Mouse (Mus musculus) midbrain, postnatal 0 days (tissue): ENCODE results near the gene Siah2. TPM values are rescaled to one million over a fixed set of nuclear protein-coding genes. Genes with fewer than 3 reads are reported as not detected.

Experiments used
- ATAC-seq: fragments of 200-750 bp; cut with Nextera tagmentation; 2 replicates; pipeline ENCODE4 v1.8.0; 2017; ENCODE audit warnings: moderate number of reproducible peaks, mild to moderate bottlenecking, moderate TSS enrichment, moderate library complexity; ENCODE audit not compliant: low FRiP score
- DNase-seq: peaks from one replicate; pipeline ENCODE4 v3.0.0-alpha.2; 2015; ENCODE audit warnings: low spot score
- H3K27ac ChIP-seq: fragments of 300-500 bp; sonication (generic); 2 replicates; pipeline ENCODE4 v1.5.1; 2014; ENCODE audit warnings: low read depth, mild to moderate bottlenecking, low read length, mixed read lengths
- H3K27me3 ChIP-seq: fragments of 300-500 bp; sonication (generic); 2 replicates; pipeline ENCODE4 v1.6.1; 2014; ENCODE audit warnings: low read length, control low read depth, mixed read lengths; ENCODE audit not compliant: insufficient read depth
- H3K36me3 ChIP-seq: fragments of 300-500 bp; sonication (generic); 2 replicates; pipeline ENCODE4 v1.6.1; 2014; ENCODE audit warnings: low read length, control low read depth, mixed read lengths; ENCODE audit not compliant: insufficient read depth
- H3K4me1 ChIP-seq: fragments of 300-500 bp; sonication (generic); 2 replicates; pipeline ENCODE4 v1.6.1; 2014; ENCODE audit warnings: mild to moderate bottlenecking, control low read depth, antibody characterized with exemption, low read length, mixed read lengths; ENCODE audit not compliant: insufficient read depth
- H3K4me2 ChIP-seq: fragments of 300-500 bp; sonication (generic); 2 replicates; pipeline ENCODE4 v1.6.1; 2014; ENCODE audit warnings: low read depth, mild to moderate bottlenecking, low read length, mixed read lengths; ENCODE audit not compliant: poor library complexity, severe bottlenecking
- H3K4me3 ChIP-seq: fragments of 300-500 bp; sonication (generic); 2 replicates; pipeline ENCODE4 v1.5.1; 2014; ENCODE audit warnings: low read depth, mild to moderate bottlenecking, low read length, moderate library complexity
- H3K9ac ChIP-seq: fragments of 300-500 bp; sonication (generic); replicated peaks from 2 replicates; pipeline ENCODE4 v1.6.1; 2014; ENCODE audit warnings: mild to moderate bottlenecking, low read length, moderate library complexity, mixed read lengths; ENCODE audit not compliant: poor library complexity, severe bottlenecking
- H3K9me3 ChIP-seq: fragments of 300-500 bp; sonication (generic); 2 replicates; pipeline ENCODE4 v1.6.1; 2016; ENCODE audit warnings: low read length, control low read depth
- CTCF ChIP-seq: IDR thresholded peaks from 2 replicates; pipeline ENCODE4 v1.5.1; 2016; ENCODE audit warnings: antibody characterized with exemption, mild to moderate bottlenecking
- WGBS: fragments of 180-500 bp; shearing (Covaris S2); extraction: QIAGEN DNeasy Blood & Tissue Kit; methylation state at CpG from one replicate; pipeline ENCODE4 v1.1.7; 2014; 5-methylcytosine and 5-hydroxymethylcytosine counted together
- polyA plus RNA-seq: library from polyadenylated mRNA; unstranded; fragments of >200 nt; fragmentation: Nextera tagmentation; extraction: Ambion mirVana; gene quantifications from 2 replicates; pipeline ENCODE4 v1.2.1, GENCODE M21; 2015
- total RNA-seq: library from RNA; depleted of rRNA; stranded (reverse); fragments of >200 nt; gene quantifications from 2 replicates; pipeline ENCODE4 v1.2.3, GENCODE M21; 2014

The Siah2 gene
- total and polyA plus RNA-seq, 2 experiments from 2014 or later = 13.1 to 24.8 TPM

DNA sequence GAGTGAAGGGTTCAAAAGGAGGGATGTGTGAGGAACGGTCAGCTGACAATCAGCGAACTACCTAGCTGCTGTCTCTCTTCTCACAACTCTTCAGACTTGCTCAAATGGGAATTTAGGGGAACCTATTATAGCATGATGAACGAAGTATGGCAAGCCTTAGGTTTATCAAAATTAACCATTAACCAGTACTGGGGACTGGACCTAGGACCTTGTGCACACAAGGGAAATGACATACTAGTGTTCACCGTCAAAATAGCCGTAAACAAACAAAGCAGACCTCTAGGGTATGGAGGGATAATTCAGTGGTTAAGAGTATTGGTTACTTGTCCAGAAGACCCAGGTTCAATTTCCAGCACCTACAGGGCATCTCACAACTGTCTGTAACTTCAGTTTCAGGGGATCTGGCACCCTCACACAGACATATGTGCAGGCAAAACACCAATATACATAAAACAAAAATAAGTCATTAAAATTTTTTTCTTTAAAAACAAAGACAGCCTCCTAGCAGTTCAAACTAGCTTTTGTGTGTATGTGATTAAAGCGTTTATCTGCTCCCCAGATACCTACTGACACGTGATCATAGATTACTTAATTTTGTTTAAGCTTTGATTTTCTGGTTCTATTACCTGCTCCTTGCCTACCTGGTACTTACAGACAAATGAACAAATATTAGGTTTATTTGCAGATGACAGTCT, 11.1 kb downstream of the Siah2 start:
- 87% methylated on average over 7 of the region's 7 CpGs for WGBS
- Histone ChIP-seq H3K9me3 (no peaks in the 10 kb centered on the region), H3K4me2 (no peak overlapping the region), H3K4me1 (no peaks in the 10 kb centered on the region), H3K4me3 (no peak overlapping the region), H3K36me3 (peaks cover under 1% of the 10 kb centered on the region; the same call in 1 of the 2 replicates), H3K27me3 (no peaks in the 10 kb centered on the region), H3K9ac (no peak overlapping the region), H3K27ac (no peak overlapping the region)
- DNase-seq (no peak), ATAC-seq (no peak)
- no peak for TF ChIP-seq CTCF

DNA sequence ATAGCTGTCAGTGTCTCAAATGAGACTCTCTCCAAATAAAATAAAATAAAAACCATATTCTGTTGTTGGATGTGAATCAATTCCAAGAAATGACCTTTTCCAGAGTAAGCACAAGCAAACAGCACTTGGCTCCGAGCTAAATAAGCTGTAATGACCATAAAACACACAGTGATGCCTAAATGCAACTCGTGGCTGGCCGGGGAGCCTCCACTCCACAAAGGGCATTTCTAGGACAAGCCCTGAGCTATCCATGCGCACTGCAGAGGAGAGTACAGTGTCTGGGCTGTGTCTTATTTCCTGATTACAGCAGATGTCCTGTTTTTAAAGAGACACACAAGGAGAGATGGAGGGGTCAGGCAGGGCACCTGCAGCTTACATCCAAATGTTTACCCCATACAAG, 12.2 kb downstream of the Siah2 start:
- Histone ChIP-seq H3K27ac (no peak overlapping the region), H3K27me3 (no peaks in the 10 kb centered on the region), H3K4me1 (no peaks in the 10 kb centered on the region), H3K9ac (no peak overlapping the region), H3K4me2 (no peak overlapping the region), H3K9me3 (no peaks in the 10 kb centered on the region), H3K4me3 (no peak overlapping the region), H3K36me3 (peaks cover 8% of the 10 kb centered on the region; the same call in 1 of the 2 replicates)
- no peak for ATAC-seq
- 51% methylated on average over 4 of the region's 4 CpGs for WGBS
- no peak for DNase-seq
- no peak for TF ChIP-seq CTCF

DNA sequence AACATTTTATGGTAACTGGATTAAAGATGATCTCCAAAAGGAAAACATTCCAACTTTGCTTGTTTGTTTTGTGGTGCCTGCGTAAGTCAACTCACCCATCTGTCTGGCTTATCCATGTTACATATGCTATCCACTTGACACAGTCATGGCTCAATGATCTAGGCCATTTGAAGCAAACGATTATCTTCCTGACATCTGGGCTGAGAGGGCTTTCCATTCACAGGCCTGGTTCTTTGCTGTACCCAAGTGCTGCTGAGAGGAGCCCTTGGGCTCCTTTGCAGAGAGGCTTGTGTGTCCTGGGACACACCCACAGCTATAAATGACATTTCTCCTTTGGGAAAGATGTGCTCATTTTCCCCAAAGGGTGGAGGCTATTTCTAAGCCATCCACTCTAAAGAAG, 13.3 kb downstream of the Siah2 start:
- ATAC-seq (no peak), DNase-seq (peak; percentile 46)
- Histone ChIP-seq H3K36me3 (peaks cover 9% of the 10 kb centered on the region; the same call in 1 of the 2 replicates), H3K4me2 (no peak overlapping the region), H3K4me1 (no peaks in the 10 kb centered on the region), H3K27me3 (no peaks in the 10 kb centered on the region), H3K27ac (no peak overlapping the region), H3K9me3 (no peaks in the 10 kb centered on the region), H3K9ac (no peak overlapping the region), H3K4me3 (no peak overlapping the region)
- 54% methylated on average over 2 of the region's 2 CpGs for WGBS
- TF ChIP-seq CTCF = no peak

DNA sequence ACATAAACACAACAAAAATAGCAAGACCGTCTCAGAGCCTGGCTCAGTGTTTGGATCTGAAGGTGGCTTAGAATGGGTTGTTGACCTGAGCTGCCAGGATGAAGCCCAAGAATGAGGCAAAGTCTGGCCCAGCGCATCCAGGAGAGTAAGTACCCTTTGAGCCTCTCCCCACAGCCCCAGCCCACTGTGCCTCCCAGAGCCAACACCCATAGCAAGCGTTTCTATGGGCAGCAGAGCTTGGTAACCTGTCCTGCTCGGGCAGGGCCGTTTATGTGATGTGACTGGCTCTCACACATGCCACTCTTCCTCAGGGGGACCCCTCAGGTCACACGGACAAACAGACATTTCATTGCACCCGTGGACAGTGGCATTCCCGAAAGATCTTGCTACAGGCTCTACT, 13.8 kb downstream of the Siah2 start:
- TF ChIP-seq CTCF = no peak
- 63% methylated on average over 8 of the region's 8 CpGs for WGBS
- Histone ChIP-seq H3K27ac (no peak overlapping the region), H3K4me1 (no peaks in the 10 kb centered on the region), H3K4me2 (no peak overlapping the region), H3K9me3 (no peaks in the 10 kb centered on the region), H3K4me3 (no peak overlapping the region), H3K36me3 (peaks cover 9% of the 10 kb centered on the region; the same call in 1 of the 2 replicates), H3K9ac (no peak overlapping the region), H3K27me3 (no peaks in the 10 kb centered on the region)
- ATAC-seq = no peak
- DNase-seq = no peak

DNA sequence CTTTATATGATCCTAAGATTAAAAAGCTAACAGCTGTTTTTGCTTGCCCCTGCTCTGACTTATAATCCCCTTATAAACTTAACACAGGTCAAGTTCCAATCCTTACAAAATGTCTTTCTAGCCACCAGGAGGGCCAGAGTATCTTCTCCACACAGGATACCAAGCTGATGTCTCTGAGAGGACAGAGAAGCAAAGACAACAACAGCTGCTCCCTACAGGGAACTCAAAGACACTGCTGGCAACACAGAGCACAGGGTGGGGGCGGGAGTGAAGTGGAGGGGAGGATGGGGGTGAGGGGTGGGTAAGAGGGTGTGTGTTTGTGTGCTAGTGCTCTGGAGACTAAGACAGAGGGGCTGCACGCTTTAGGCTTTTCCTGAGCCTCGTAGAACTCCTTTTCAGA, 14.6 kb downstream of the Siah2 start:
- DNase-seq (peak; percentile 26), ATAC-seq (peak; percentile 39; the same call in 1 of the 2 replicates)
- Histone ChIP-seq H3K36me3 (peaks cover 9% of the 10 kb centered on the region; the same call in 1 of the 2 replicates), H3K9me3 (no peaks in the 10 kb centered on the region), H3K4me1 (no peaks in the 10 kb centered on the region), H3K4me3 (no peak overlapping the region), H3K27ac (no peak overlapping the region), H3K4me2 (no peak overlapping the region), H3K27me3 (no peaks in the 10 kb centered on the region), H3K9ac (no peak overlapping the region)
- WGBS = 50% methylated on average over 3 of the region's 3 CpGs
- TF ChIP-seq CTCF = no peak

DNA sequence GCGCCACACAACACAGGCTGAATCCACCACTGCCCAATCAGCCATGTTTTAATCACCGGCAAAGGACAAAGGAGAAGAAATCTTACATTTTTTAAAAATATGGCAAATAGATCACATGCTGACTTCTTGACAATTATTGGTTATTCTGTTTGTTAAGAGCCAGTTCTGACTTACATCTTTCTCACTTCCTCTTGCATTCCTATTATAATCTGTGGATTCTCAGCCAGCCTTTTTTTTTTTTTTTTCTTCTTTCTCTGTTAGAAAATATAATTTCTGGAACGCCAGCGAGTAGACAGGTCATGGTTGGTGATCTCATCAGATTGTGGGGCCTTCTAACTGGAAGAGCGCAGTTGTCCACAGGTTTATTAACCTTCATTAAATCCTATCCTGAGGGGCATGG, 18.9 kb downstream of the Siah2 start:
- no peak for TF ChIP-seq CTCF
- Histone ChIP-seq H3K27ac (no peak overlapping the region), H3K9me3 (no peaks in the 10 kb centered on the region), H3K27me3 (no peaks in the 10 kb centered on the region), H3K9ac (no peak overlapping the region), H3K4me1 (no peaks in the 10 kb centered on the region), H3K4me2 (no peak overlapping the region), H3K36me3 (peaks cover 9% of the 10 kb centered on the region; the same call in 1 of the 2 replicates), H3K4me3 (no peak overlapping the region)
- no peak for ATAC-seq
- WGBS = 90% methylated on average over 5 of the region's 5 CpGs
- no peak for DNase-seq
